Mouse (Mus musculus): ENCODE measurements around the gene Rgl1.
"Not testable (repeated sequence)": the region's sequence is repeated elsewhere in the genome, so short reads cannot be mapped to it uniquely, and the experiment has no call there.

The Rgl1 gene

DNA sequence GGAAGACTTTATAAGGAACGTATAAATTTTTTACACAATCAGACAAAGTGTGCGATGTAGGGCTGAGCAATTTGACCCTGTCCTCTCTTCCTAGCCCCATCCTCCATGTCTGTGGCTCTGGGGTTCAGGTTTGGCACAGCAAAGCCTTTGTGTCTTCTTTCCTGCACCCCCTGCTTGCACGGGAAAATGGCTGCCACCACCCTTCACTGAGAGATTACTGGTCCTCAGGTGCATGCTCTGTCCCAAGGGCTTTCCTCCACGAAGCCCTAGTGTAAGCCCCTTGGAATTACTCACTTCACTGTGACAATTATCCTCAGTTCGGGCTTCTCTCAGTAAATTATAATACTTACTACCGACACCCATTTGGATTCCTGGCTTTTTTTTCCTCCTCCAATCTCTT is 109.5 kb downstream of the Rgl1 start:
- no peak for DNase-seq (ENCODE audit: low spot score)

GRCm38 (mm10) chr1:152654851-152655250 is 111.3 kb downstream of the Rgl1 start:
- DNase-seq (ENCODE audit: low spot score): no peak

GRCm38 (mm10) chr1:152651495-152651874 is 114.7 kb downstream of the Rgl1 start:
- no peak for DNase-seq (ENCODE audit: low spot score)

GRCm38 (mm10) chr1:152650856-152651494 is 115.2 kb downstream of the Rgl1 start:
- DNase-seq (ENCODE audit: low spot score): no peak

GRCm38 (mm10) chr1:152648052-152648451 is 118.1 kb downstream of the Rgl1 start:
- no peak for DNase-seq (ENCODE audit: low spot score)

DNA sequence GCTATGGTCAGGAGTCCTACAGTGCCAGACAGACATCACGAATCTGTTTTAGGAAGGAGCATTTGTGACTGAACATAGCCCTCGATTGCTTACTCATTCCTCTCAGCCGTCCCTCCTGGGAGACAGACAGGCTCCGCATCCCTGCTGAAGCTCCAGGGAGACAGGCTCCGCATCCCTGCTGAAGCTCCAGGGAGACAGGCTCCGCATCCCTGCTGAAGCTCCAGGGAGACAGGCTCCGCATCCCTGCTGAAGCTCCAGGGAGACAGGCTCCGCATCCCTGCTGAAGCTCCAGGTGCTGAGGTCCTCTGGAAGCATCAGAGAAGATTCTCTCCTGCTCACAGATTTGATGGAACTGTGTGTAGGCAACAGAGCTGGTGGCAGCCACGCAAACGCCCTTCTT is 123.9 kb downstream of the Rgl1 start:
- DNase-seq (ENCODE audit: low spot score): not testable (repeated sequence)

DNA sequence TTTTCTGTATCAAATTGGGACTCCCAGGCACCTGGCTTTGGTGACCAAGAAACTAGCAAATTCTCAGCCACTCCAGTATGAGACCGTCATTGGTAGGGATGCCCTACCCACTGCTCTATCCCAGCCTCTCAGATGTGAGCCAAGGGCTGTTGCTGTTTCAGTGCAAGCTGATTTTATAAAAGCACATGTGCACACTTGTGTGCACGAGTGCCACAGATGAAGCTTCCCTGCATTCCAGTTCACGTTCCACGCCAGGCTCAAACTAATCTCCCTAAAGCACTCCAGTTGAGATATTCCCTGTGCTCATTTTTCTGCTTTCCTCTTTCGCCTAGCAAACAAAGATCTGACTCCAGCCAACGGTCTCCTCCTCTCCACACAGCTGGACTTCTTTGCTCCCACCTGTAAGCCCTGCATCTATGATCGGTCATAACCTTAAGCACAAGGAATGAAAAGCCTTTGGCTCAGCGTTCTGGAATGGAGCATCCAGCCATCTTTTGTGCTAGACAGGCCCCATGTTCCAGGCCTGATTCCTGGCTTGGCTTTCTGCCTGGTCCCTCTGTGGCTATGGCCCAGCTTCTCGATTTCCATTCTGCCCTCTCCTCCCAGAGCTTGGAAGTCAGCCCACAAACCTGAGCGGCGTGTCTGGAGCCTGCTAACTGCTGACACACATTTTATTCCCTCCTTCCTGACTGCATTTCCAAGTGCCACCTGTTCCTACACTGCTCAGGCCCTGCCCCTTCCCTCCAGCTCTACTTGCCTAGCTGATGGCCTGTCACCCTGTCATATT is 125.8 kb downstream of the Rgl1 start:
- DNase-seq (ENCODE audit: low spot score): peak; percentile 65

GRCm38 (mm10) chr1:152639344-152639743 is 126.8 kb downstream of the Rgl1 start:
- DNase-seq (ENCODE audit: low spot score): no peak

GRCm38 (mm10) chr1:152634638-152635037 is 131.5 kb downstream of the Rgl1 start:
- DNase-seq (ENCODE audit: low spot score): no peak

- DNase-seq (ENCODE audit: low spot score): no peak
Observed at GRCm38 (mm10) chr1:152629780-152630179, 136.4 kb downstream of the Rgl1 start.

GRCm38 (mm10) chr1:152625651-152626050 is 140.5 kb downstream of the Rgl1 start:
- no peak for DNase-seq (ENCODE audit: low spot score)

GRCm38 (mm10) chr1:152624644-152625454 is 141.3 kb downstream of the Rgl1 start:
- peak; percentile 63 for DNase-seq (ENCODE audit: low spot score)

- DNase-seq (ENCODE audit: low spot score): no peak
Observed at GRCm38 (mm10) chr1:152623375-152624270, 142.5 kb downstream of the Rgl1 start.

GRCm38 (mm10) chr1:152622765-152623211 is 143.4 kb downstream of the Rgl1 start:
- no peak for DNase-seq (ENCODE audit: low spot score)

DNA sequence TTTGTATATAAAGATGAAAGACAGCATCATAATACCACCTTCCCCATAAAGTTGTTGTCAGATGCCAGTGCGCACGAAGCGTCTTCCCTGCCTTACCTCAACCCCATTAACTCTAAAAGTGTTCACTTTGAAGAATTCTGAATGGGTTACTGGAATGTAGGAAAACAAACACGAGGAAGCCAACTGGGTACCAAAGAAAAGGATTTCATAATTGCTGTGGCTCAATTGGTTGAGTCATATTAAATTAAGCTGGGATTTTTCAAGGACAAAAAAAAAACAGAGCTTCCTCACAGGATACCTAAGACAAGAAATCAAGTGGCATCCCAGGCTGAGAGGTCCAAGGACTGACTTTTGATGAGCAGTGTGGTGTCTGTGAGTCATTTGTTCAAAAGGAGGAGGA is 144.5 kb downstream of the Rgl1 start:
- DNase-seq (ENCODE audit: low spot score): no peak

DNA sequence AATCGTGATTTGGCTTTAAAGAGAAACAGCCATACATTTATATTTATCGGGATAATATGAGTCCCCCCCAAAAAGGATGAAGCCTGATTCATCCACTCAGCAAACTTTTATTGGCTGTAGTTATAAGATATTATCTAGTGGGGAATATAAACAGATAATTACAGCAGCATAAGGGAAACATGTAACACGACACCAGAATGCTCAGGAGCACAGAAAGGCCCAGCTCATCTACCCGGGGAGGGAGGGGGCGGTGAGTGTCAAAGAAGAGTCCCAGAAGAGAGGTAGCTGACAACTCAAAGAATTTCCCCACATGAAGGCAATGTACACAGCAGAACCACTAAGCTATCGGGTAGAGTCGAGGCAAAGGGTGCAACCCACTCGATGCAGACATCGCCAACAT is 146.8 kb downstream of the Rgl1 start:
- no peak for DNase-seq (ENCODE audit: low spot score)

- DNase-seq (ENCODE audit: low spot score): no peak
Observed at GRCm38 (mm10) chr1:152618896-152619295, 147.3 kb downstream of the Rgl1 start.

GRCm38 (mm10) chr1:152618381-152618780 is 147.8 kb downstream of the Rgl1 start:
- DNase-seq (ENCODE audit: low spot score): no peak

DNA sequence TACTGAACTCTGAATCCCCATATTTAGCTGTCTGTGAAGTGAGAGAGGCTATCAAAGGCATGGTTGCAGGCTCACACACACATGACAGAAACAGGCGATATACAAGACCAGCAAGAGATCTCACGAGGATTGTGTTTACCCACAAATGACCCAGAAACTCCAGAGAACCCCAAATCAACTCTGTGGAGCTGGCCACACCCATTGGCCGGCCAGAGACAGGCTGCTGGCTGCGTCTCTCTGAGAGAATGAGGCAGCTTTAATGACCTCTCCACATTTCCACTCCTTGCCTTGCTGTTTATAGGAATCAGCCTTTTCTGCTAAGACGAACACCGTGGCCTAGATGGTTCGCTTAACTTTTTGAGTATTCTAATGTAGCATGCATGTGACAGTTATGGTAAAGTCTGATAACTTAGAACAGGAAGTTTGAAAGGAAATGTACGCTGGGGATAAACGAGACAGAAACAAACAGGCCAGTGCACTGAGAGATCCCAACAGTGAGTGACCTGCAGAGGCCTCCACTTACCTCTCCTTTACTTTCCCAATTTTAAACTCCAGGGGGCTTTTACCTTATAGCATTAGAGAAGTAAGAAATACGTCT is 148.3 kb downstream of the Rgl1 start:
- DNase-seq (ENCODE audit: low spot score): no peak

- DNase-seq (ENCODE audit: low spot score): no peak
Observed at GRCm38 (mm10) chr1:152616777-152617057, 149.4 kb downstream of the Rgl1 start.

DNA sequence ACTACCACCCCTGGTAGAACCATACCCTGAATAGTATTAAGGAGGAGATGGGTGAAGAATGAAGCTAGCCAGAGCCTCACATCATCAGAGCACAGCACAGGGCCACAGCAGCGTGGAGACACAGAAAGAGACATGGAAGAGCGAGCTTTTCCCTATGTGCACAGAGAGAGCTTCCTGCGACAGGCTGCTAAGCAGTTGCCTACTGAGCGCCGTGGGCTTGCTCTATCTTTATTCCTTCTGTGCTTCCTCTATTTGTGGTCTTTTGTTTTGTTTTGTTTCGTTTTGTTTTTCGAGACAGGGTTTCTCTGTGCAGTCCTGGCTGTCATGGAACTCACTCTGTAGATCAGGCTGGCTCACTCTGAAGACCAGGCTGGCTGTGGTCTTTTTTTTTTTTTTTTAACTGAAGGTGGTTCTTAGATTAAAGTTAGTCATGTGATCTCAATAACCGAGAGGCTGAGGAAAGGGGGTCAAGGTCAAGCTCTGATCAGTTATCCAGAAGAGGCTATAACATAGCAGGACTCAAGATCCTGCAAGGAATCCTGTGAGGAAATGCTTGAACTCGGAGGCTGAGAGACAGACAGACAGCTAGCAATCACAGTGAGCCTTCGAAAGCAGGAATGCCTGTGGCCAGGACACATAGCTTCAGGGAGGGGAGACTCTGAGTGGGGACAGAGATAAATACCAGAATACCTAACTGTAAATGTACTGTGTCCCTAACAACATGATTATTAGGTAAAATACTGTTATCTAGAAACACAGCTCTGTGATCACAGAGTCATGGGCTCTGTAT is 150.0 kb downstream of the Rgl1 start:
- DNase-seq (ENCODE audit: low spot score): no peak
